Mouse (Mus musculus) T-cell, adult 66 days (primary cell): ENCODE data around the gene Kcnd1. TPM values are rescaled to one million over a fixed set of nuclear protein-coding genes. Genes with fewer than 3 reads are reported as not detected.

Source experiments
- total RNA-seq, 2 experiments: library from RNA; stranded (reverse); gene quantifications; 3 replicates in 1 of 2; 4 replicates in 1 of 2; pipeline ENCODE4 v1.2.4; 2023

Kcnd1 gene
- total RNA-seq: 1 to 10 TPM; 1.4 to 2.0 TPM

GRCm38 (mm10) chrX:7821865-7822779, at the start of gene Kcnd1:
Gene Kcnd1 (plus strand): TSS chrX:7822289.

DNA sequence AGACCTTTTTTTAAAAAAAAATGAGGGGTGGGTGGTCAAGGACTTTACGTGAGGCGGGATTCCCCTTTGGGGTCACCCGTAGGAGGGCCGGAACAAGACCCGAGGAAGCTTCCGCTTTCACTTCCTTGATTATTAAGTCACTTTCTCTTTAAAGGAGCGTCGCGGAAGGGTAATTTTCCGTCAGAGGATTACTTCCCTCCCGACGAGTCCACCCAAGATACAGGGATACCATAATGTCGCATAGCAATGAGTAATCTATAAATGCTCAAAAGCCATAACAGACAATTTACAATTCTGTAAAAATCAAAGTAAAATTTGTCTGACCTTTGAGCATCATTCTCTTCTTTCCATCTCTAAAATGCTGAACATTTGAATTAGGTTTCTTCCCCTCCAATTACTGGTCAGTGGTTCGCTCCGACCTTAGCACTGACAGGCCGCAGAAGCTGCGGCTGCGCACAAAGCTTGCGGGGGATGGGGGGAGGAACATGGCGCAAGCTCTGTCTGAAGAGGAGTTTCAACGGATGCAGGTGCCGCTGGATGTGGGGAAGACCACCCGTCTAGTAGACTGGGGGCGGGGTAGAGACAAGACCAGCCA, 32.5 kb upstream of the Kcnd1 start, which contains the start of gene Gripap1:
TSS of gene Gripap1 (plus strand) at position 224 of the 595 bp plus-strand sequence.

DNA sequence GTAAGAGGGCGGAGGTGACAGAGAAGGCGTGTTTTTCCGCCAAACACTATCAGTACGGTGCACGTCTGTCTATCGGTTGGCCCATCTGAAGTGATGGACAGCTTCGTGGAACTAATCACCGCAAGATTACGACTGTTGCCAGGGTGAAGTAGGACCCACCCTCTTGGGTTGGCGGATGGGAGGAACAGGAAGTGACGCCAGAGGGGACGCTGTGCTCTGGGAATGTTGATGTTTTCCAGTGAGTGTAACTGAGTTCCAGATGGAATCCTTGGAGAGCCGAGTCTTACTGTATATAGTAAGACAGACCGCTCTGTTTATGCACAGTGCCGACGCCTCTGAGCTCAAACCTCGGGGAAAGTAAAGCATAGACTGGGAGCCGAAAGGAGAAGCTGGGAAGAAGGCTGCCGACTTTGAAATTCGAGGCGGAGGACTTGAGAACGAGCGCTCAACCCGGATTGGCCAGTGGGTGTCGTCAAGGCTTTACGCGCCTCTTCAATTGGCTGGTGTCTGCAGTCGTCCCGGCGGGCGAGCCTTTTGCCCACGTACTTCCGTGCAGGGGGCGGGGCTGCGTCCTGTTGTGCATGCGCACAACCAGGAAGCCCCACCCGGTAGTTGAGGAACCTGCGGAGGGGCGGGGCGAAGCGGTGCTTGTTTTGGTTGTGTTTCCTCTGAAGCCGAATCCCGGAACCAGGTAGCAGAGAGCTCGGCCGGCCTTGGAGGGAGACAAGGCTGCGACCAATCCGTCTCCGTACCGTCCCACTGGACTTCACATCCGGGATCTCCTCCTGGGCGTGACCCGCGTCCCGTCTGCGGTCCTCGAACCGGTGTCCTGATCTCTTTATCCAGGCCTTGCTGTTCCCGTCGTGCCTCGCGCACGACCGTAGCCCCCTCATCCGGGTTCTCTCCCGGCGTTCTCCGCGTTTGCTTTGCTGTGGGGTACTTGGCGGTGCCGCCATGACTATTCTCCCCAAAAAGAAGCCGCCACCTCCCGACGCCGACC, 19.4 kb downstream of the Kcnd1 start, which contains the start of gene Otud5:
TSS of gene Otud5 (plus strand) at position 202 of the 1,000 bp plus-strand sequence.

GRCm38 (mm10) chrX:7878007-7878419, 55.9 kb downstream of the Kcnd1 start, which contains the start of gene Pim2:
Gene Pim2 (plus strand): TSS chrX:7878262.

GRCm38 (mm10) chrX:7883841-7884567, 61.9 kb downstream of the Kcnd1 start, which contains the start of gene Slc35a2:
Gene Slc35a2 (plus strand): TSS chrX:7884028.

Other genes starting within 250 kb of the Kcnd1 start
- gene Foxp3, start 248.6 kb upstream of the Kcnd1 start, total RNA-seq: 10 to 100 TPM; 24.9 to 29.5 TPM
- 10 to 100 TPM; 13.8 to 19.6 TPM for gene Ppp1r3f, start 248.0 kb upstream of the Kcnd1 start, total RNA-seq
- 10 to 100 TPM; 23.3 to 32.6 TPM for gene Ccdc22, start 216.8 kb upstream of the Kcnd1 start, total RNA-seq
- under 1 TPM in 1 of 2 experiments, not detected in 1; 0.30 TPM for gene Cacna1f, start 215.2 kb upstream of the Kcnd1 start, total RNA-seq
- 1 to 10 TPM; 1.2 to 1.3 TPM for gene Syp, start 183.8 kb upstream of the Kcnd1 start, total RNA-seq
- 10 to 100 TPM; 29.7 to 31.5 TPM for gene Prickle3, start 165.0 kb upstream of the Kcnd1 start, total RNA-seq
- 10 to 100 TPM; 40.6 to 42.5 TPM for gene Plp2, start 150.9 kb upstream of the Kcnd1 start, total RNA-seq
- not detected for gene Magix, start 141.0 kb upstream of the Kcnd1 start, total RNA-seq
- 10 to 100 TPM; 46.6 to 47.9 TPM for gene Gpkow, start 125.2 kb upstream of the Kcnd1 start, total RNA-seq
- gene Wdr45, start 108.0 kb upstream of the Kcnd1 start, total RNA-seq: 100 to 1,000 TPM in 1 of 2 experiments, 10 to 100 TPM in 1; 96.7 to 116 TPM
- gene Gm45208, start 100.0 kb upstream of the Kcnd1 start, total RNA-seq: not detected
- gene Praf2, start 93.8 kb upstream of the Kcnd1 start, total RNA-seq: 10 to 100 TPM; 18.8 to 20.1 TPM
- gene Ccdc120, start 71.4 kb upstream of the Kcnd1 start, total RNA-seq: not detected
- 10 to 100 TPM; 20.3 to 30.5 TPM for gene Tfe3, start 59.7 kb upstream of the Kcnd1 start, total RNA-seq
- gene Gripap1, start 32.5 kb upstream of the Kcnd1 start, total RNA-seq: 100 to 1,000 TPM; 164 to 170 TPM
- 100 to 1,000 TPM; 176 to 193 TPM for gene Otud5, start 19.1 kb downstream of the Kcnd1 start, total RNA-seq
- 100 to 1,000 TPM in 1 of 2 experiments, 10 to 100 TPM in 1; 97.4 to 107 TPM for gene Pim2, start 56.0 kb downstream of the Kcnd1 start, total RNA-seq
- 10 to 100 TPM; 28.5 to 36.5 TPM for gene Slc35a2, start 61.7 kb downstream of the Kcnd1 start, total RNA-seq
- gene Pqbp1, start 77.0 kb downstream of the Kcnd1 start, total RNA-seq: 10 to 100 TPM; 71.1 to 77.5 TPM
- gene Timm17b, start 77.1 kb downstream of the Kcnd1 start, total RNA-seq: 10 to 100 TPM; 38.6 to 42.4 TPM
- not detected for gene Gm10491, start 85.5 kb downstream of the Kcnd1 start, total RNA-seq
- gene Gm10490, start 87.3 kb downstream of the Kcnd1 start, total RNA-seq: not detected
- gene Pcsk1n, start 97.5 kb downstream of the Kcnd1 start, total RNA-seq: not detected
- gene Eras, start 106.3 kb downstream of the Kcnd1 start, total RNA-seq: not detected
- 10 to 100 TPM; 12.3 to 13.2 TPM for gene Hdac6, start 125.6 kb downstream of the Kcnd1 start, total RNA-seq
- gene Gata1, start 155.8 kb downstream of the Kcnd1 start, total RNA-seq: 1 to 10 TPM; 3.8 to 6.8 TPM
- gene Glod5, start 196.2 kb downstream of the Kcnd1 start, total RNA-seq: under 1 TPM in 1 of 2 experiments, not detected in 1; 0.90 TPM